Mouse (Mus musculus): ENCODE measurements around the gene Lgi4.

DNA sequence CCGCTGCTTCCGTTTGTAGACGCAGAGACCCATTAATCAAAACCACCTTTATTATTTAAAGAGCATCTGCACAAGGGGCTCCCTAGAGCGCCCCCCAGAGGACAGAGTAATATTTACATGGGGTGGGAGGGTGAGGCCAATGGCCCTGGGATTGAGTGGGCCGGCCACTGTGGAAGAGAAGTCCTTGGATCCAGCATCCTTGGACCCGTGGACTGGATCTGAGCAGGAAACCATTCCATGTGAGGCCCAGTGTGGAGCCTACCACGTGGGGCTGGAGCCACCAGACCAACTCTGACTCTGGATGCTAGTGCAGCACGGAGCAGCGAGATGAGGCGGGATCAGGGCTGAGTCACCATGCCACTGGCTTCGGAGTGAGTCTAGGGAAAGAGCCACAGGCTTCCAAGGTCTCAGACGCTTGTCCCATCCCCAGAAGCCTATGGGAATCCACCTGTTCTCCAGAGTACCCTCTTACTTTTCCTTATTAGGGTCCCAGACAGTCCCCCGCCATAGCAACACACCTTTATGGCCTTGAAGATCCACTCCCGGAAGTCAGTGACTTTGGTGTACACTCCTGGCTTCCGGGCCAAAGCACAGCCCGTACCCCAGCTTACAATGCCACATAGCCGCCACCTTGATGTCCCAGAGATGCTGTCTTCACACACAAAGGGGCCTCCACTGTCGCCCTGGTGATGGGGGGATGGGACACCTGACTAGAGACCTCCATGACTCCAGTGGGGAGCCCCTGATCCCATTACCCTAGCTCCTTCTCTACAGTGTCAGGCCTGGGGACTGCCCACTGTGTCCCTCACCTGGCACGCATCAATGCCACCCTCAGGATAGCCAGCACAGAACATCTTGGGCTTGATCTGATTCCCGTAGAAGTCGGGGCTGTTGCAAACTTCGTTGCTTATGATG lies 39.8 kb downstream of the Lgi4 start:
- peak; percentile 30; the same call in 1 of the 2 replicates for TF ChIP-seq CTCF (IDR thresholded peaks at IDR 0.05; ENCODE audit: low read depth)
- TF ChIP-seq EP300 (IDR thresholded peaks at IDR 0.05; ENCODE audit: low read depth) = no peak
